Mouse (Mus musculus) ES-Bruce4 (cell line): ENCODE results near the gene Cenpv.

Source experiments
- CTCF ChIP-seq: IDR thresholded peaks from one replicate; pipeline ENCODE4 v1.8.1; 2011; ENCODE audit warnings: low read depth, low read length
- EP300 ChIP-seq: IDR thresholded peaks from 2 replicates; pipeline ENCODE4 v1.6.1; 2011; ENCODE audit warnings: low read depth, low read length; ENCODE audit not compliant: insufficient read depth
- POLR2A ChIP-seq: IDR thresholded peaks from one replicate; pipeline ENCODE4 v1.8.1; 2011; ENCODE audit warnings: low read length; ENCODE audit not compliant: insufficient read depth

DNA sequence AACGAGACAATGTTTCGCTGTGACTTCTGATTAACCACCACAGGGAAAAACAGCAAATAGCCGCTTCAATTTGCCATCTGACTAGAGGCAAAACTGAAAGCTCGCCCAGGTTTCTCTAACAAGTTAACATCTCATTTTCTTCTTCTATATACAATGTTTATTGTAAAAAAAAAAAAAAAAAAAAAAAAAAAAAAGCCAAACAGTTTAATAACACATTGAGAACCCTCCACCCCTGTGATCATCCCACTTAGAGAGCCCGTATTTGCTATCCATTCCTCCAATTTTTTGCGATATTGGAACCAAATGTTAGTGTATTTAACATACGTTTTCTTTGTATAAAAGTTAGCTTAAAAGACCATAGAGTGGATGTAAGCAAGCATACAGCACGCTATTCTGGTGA, 2.0 kb downstream of the Cenpv start:
- no peak for TF ChIP-seq POLR2A
- TF ChIP-seq CTCF = no peak
- no peak for TF ChIP-seq EP300
